Mouse (Mus musculus) limb, embryonic 14.5 days (tissue): ENCODE results near the gene Spire2. TPM values are rescaled to one million over a fixed set of nuclear protein-coding genes. Genes with fewer than 3 reads are reported as not detected.

ENCODE experiments used
- ATAC-seq: fragments of 200-750 bp; cut with Nextera tagmentation; 2 replicates; pipeline ENCODE4 v1.8.0; 2017; ENCODE audit warnings: low read depth, moderate number of reproducible peaks, moderate TSS enrichment; ENCODE audit not compliant: low FRiP score
- DNase-seq: peaks from one replicate; pipeline ENCODE4 v3.0.0-alpha.2; 2015; ENCODE audit warnings: low spot score
- H3K27ac ChIP-seq: fragments of 300-500 bp; sonication (generic); replicated peaks from 2 replicates; pipeline ENCODE4 v1.5.1; 2014; ENCODE audit warnings: low read depth, mild to moderate bottlenecking, low read length, moderate library complexity, mixed read lengths
- H3K27me3 ChIP-seq: fragments of 300-500 bp; sonication (generic); 2 replicates; pipeline ENCODE4 v1.6.1; 2014; ENCODE audit warnings: low read length, mixed read lengths; ENCODE audit not compliant: control insufficient read depth, insufficient read depth
- H3K36me3 ChIP-seq: fragments of 300-500 bp; sonication (generic); 2 replicates; pipeline ENCODE4 v1.6.1; 2014; ENCODE audit warnings: mild to moderate bottlenecking, low read length, moderate library complexity, mixed read lengths; ENCODE audit not compliant: control insufficient read depth, insufficient read depth
- H3K4me1 ChIP-seq: fragments of 300-500 bp; sonication (generic); 2 replicates; pipeline ENCODE4 v1.6.1; 2014; ENCODE audit warnings: antibody characterized with exemption, low read length, mixed read lengths; ENCODE audit not compliant: control insufficient read depth, insufficient read depth
- H3K4me2 ChIP-seq: fragments of 300-500 bp; sonication (generic); replicated peaks from 2 replicates; pipeline ENCODE4 v1.6.1; 2014; ENCODE audit warnings: low read depth, mild to moderate bottlenecking, low read length, moderate library complexity; ENCODE audit not compliant: severe bottlenecking
- H3K4me3 ChIP-seq: fragments of 300-500 bp; sonication (generic); replicated peaks from 2 replicates; pipeline ENCODE4 v1.5.1; 2014; ENCODE audit warnings: low read length
- H3K9ac ChIP-seq: fragments of 300-500 bp; sonication (generic); 2 replicates; pipeline ENCODE4 v1.6.1; 2014; ENCODE audit warnings: mild to moderate bottlenecking, low read depth, low read length, moderate library complexity; ENCODE audit not compliant: severe bottlenecking
- H3K9me3 ChIP-seq: fragments of 300-500 bp; sonication (generic); 2 replicates; pipeline ENCODE4 v1.6.1; 2016; ENCODE audit warnings: low read length; ENCODE audit not compliant: control insufficient read depth
- POLR2A ChIP-seq: fragments of 200-500 bp; IDR thresholded peaks from 2 replicates; pipeline ENCODE4 v1.8.0; 2012; ENCODE audit warnings: inconsistent platforms, mild to moderate bottlenecking, moderate library complexity, borderline replicate concordance; ENCODE audit not compliant: insufficient read depth, insufficient read length; ENCODE audit errors: extremely low read depth
- WGBS: fragments of 180-500 bp; shearing (Covaris S2); extraction: QIAGEN DNeasy Blood & Tissue Kit; methylation state at CpG from one replicate; pipeline ENCODE4 v1.1.7; 2014; 5-methylcytosine and 5-hydroxymethylcytosine counted together
- polyA plus RNA-seq, 2 experiments: library from polyadenylated mRNA; depleted of rRNA in 1 of 2; stranded (reverse) in 1 of 2; unstranded in 1 of 2; fragments of >200 nt; fragmentation: Nextera tagmentation in 1 of 2; extraction: Ambion mirVana in 1 of 2; gene quantifications; 2 replicates each; pipeline versions ENCODE4 v1.2.1 to v1.2.3; 2012 to 2014

Gene Spire2
- polyA plus RNA-seq, 2 experiments, result 0.67 to 1.2 TPM

DNA sequence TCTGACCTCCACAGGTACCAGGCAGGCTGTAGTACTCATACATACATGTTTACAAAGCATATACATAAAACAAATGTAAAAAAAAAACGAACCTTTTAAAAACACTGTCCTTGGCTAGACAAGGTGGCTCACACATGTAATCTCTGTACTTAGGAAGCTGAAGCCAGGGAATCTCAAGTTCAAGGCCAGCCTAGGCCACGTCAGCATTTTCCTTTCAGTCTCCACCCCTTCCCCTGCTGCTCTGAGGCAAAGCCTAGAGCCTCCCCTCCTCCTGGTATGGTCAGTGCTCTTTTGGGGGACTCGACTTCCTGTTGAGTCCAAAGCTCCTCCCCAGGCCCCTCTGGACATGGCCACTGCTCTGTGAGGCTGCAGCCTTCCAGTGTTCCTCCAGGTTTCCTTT lies 54.5 kb downstream of the Spire2 start:
- WGBS, result 92% methylated on average over 3 of the region's 3 CpGs
- peaks cover 99% of the 10 kb centered on the region for H3K36me3 ChIP-seq
- H3K4me3 ChIP-seq, result no peak overlapping the region
- no peak overlapping the region for H3K4me2 ChIP-seq
- no peak for ATAC-seq
- H3K27me3 ChIP-seq, result no peaks in the 10 kb centered on the region
- H3K4me1 ChIP-seq, result no peaks in the 10 kb centered on the region
- TF ChIP-seq POLR2A, result no peak
- H3K9ac ChIP-seq, result no peak overlapping the region
- no peak for DNase-seq
- H3K9me3 ChIP-seq, result no peaks in the 10 kb centered on the region
- H3K27ac ChIP-seq, result no peak overlapping the region

DNA sequence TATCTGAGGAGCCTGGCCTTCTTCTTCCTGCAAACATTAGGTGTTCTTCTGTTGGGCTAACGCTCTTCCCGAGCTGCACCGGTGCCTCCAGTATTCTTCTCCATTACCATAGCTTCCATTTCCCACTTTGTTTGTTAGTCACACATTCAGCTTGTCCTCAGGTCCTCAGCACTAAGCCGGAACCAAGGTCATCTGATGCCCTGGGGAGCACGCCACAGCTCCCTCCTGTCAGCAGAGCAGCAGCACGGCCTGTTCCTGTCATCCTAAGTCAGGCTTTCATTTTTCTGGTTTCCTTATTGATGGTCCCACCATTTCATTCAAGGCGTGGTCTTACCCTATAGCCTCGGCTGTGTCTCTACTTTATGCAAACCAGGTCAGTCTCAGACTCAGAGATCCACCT lies 55.3 kb downstream of the Spire2 start:
- H3K4me3 ChIP-seq, result no peak overlapping the region
- H3K27me3 ChIP-seq, result no peaks in the 10 kb centered on the region
- H3K4me1 ChIP-seq, result no peaks in the 10 kb centered on the region
- no peak overlapping the region for H3K9ac ChIP-seq
- whole genome bisulfite sequencing, result 94% methylated on average over 8 of the region's 8 CpGs
- H3K27ac ChIP-seq, result no peak overlapping the region
- no peak for TF ChIP-seq POLR2A
- no peak overlapping the region for H3K4me2 ChIP-seq
- ATAC-seq (no peak), DNase-seq (no peak)
- peaks cover 99% of the 10 kb centered on the region for H3K36me3 ChIP-seq
- H3K9me3 ChIP-seq, result no peaks in the 10 kb centered on the region

DNA sequence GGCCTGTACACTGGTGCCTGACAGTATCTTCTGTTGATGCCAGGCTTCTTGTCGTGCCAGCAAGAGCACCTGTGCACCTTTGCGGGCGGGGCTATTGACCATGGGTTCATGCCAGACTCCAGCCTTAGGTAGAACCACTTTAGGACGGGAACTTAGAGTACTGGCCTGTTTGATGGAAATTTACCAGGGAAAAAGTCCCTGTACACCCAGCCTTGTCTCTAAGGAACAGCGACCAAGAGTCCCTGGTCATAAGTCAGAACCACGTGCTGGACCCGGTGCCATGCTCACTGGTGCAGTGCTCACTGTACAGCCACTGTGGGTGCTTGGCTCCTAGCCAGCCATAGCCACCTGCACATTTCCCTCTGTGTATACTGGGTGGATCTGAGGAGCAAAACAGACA lies 56.5 kb downstream of the Spire2 start:
- 94% methylated on average over 7 of the region's 7 CpGs for WGBS
- no peak for TF ChIP-seq POLR2A
- H3K36me3 ChIP-seq, result peaks cover 99% of the 10 kb centered on the region
- H3K9me3 ChIP-seq, result no peaks in the 10 kb centered on the region
- no peak overlapping the region for H3K4me3 ChIP-seq
- no peak overlapping the region for H3K27ac ChIP-seq
- H3K4me1 ChIP-seq, result no peaks in the 10 kb centered on the region
- H3K4me2 ChIP-seq, result no peak overlapping the region
- ATAC-seq (no peak), DNase-seq (no peak)
- no peak overlapping the region for H3K9ac ChIP-seq
- H3K27me3 ChIP-seq, result no peaks in the 10 kb centered on the region

DNA sequence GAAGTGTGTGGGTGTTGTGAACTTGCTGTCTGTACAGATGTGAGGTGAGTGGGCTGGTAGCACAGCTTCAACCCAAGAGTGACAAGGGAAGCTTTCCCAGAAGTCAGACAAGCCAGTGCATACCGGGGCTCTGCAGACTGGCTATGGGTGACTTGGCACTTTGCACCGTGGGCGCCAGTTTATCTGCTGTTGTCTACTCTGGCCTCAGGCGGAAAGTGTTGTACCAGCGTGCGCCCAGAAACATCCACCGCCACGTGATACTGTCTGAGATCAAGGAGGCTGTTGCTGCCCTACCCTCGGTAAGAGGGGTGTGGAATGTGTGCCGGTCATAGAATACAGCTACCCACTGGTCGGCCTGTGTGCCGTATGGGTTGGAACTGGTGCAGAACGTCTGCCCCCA lies 65.8 kb downstream of the Spire2 start:
- WGBS, result 96% methylated on average over 13 of the region's 13 CpGs
- H3K36me3 ChIP-seq, result peaks cover 96% of the 10 kb centered on the region

DNA sequence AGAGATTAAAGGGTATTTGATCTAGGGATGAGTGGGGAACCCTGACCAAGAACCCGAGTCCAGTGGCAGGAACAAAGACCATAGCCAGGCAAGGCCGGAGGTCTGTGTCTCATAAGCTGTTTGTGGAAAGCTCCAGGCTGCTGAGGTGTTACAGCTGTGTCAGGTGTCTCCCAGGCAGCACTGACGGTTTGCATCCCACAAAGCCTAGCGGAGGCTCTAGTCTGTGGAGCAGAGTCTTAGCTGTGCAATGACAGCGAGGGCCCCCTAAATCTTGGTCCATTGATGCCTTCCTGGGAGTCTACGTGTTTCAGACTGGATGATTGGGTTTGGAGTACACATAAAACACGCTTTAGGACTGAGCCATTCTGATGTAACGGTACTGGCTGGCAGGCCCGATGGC lies 69.4 kb downstream of the Spire2 start:
- no peak for ATAC-seq
- 89% methylated on average over 9 of the region's 9 CpGs for whole genome bisulfite sequencing
- Histone ChIP-seq H3K36me3 (peaks cover 64% of the 10 kb centered on the region), H3K4me1 (no peaks in the 10 kb centered on the region), H3K4me2 (no peak overlapping the region), H3K9ac (no peak overlapping the region), H3K9me3 (no peaks in the 10 kb centered on the region), H3K27ac (no peak overlapping the region), H3K27me3 (no peaks in the 10 kb centered on the region), H3K4me3 (no peak overlapping the region)
- no peak for DNase-seq
- no peak for TF ChIP-seq POLR2A

More for the DNA sequence above, 65.8 kb downstream of the Spire2 start:
- Histone ChIP-seq H3K27ac (no peak overlapping the region), H3K4me1 (no peaks in the 10 kb centered on the region), H3K4me2 (no peak overlapping the region), H3K9ac (no peak overlapping the region), H3K4me3 (no peak overlapping the region), H3K9me3 (no peaks in the 10 kb centered on the region), H3K27me3 (no peaks in the 10 kb centered on the region)
- no peak for ATAC-seq
- TF ChIP-seq POLR2A, result no peak
- DNase-seq, result no peak

DNA sequence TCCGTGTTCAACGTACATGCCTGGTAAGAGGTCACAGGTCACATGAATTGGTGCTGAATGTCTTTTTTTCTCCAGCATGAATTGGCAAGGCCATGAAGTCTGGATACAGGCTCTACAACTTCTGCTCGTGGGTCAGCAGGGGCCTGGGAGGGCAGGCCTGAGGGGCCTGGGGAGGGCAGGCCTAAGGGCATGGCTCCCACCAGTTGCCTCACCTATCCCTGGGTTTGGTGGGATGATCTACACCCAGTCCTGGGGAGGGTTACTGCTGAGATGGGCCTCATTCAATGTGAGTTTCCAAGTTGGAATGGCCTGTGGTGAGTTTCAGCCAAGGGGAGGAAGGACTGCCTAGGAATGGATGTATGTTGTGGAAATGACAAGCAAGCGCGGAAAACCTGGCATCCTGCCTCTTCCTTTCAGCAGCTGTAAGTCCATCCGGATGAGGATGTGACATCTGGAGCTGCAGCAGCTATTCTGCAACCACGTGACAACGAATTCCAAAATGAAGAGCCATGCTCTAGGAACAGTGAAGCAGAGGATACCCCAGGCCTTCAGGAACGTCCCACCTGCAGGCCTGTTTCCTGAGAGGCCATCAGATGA lies 70.3 kb downstream of the Spire2 start:
- no peaks in the 10 kb centered on the region for H3K9me3 ChIP-seq
- peaks cover 55% of the 10 kb centered on the region for H3K36me3 ChIP-seq
- no peak overlapping the region for H3K4me3 ChIP-seq
- no peak overlapping the region for H3K27ac ChIP-seq
- no peaks in the 10 kb centered on the region for H3K4me1 ChIP-seq
- DNase-seq, result no peak
- H3K4me2 ChIP-seq, result no peak overlapping the region
- no peak overlapping the region for H3K9ac ChIP-seq
- ATAC-seq, result no peak
- H3K27me3 ChIP-seq, result no peaks in the 10 kb centered on the region
- WGBS, result 86% methylated on average over 9 of the region's 9 CpGs
- no peak for TF ChIP-seq POLR2A
